Mouse (Mus musculus) ES-E14 (cell line): ENCODE data around the gene Ccdc157. TPM values are rescaled to one million over a fixed set of nuclear protein-coding genes. Genes with fewer than 3 reads are reported as not detected.
A peak's percentile ranks its signal among the peaks of the same experiment; 100 is the strongest.

Source experiments
- DNase-seq: peaks from one replicate; pipeline ENCODE4 v3.0.0-alpha.2; 2013; ENCODE audit warnings: low read depth, low spot score
- H3K27ac ChIP-seq: 2 replicates; pipeline ENCODE4 v1.5.1; 2012; ENCODE audit warnings: low read depth, mild to moderate bottlenecking, low read length, moderate library complexity, mixed read lengths; ENCODE audit not compliant: poor library complexity, insufficient read depth, severe bottlenecking
- H3K36me3 ChIP-seq: 2 replicates; pipeline ENCODE4 v1.6.1; 2012; ENCODE audit warnings: mild to moderate bottlenecking, low read length, moderate library complexity, mixed read lengths; ENCODE audit not compliant: control insufficient read depth, poor library complexity, insufficient read depth, severe bottlenecking
- H3K4me1 ChIP-seq, 2 experiments: fragments of 150-350 bp in 1 of 2; sonication (generic) in 1 of 2; 2 replicates each; pipeline ENCODE4 v1.6.1; 2012; ENCODE audit warnings: low read length in 2 of 2, mild to moderate bottlenecking in 1 of 2, mixed read lengths in 1 of 2; ENCODE audit not compliant: control insufficient read depth in 2 of 2, insufficient read depth in 2 of 2, poor library complexity in 1 of 2
- H3K4me3 ChIP-seq, 2 experiments: fragments of 150-350 bp in 1 of 2; sonication (generic) in 1 of 2; 2 replicates each; pipeline ENCODE4 v1.5.1; 2012; ENCODE audit warnings: low read length in 2 of 2, low read depth in 1 of 2, mild to moderate bottlenecking in 1 of 2, mixed read lengths in 1 of 2; ENCODE audit not compliant: insufficient read depth in 1 of 2, poor library complexity in 1 of 2, severe bottlenecking in 1 of 2
- H3K9ac ChIP-seq: 2 replicates; pipeline ENCODE4 v1.6.1; 2012; ENCODE audit warnings: low read depth, mild to moderate bottlenecking, low read length, mixed read lengths; ENCODE audit not compliant: poor library complexity, insufficient read depth, severe bottlenecking
- H3K9me3 ChIP-seq: fragments of 150-350 bp; sonication (generic); 2 replicates; pipeline ENCODE4 v1.6.1; 2012; ENCODE audit warnings: low read depth, mild to moderate bottlenecking, low read length; ENCODE audit not compliant: control insufficient read depth, insufficient read depth
- CHD2 ChIP-seq: IDR thresholded peaks from 2 replicates; pipeline ENCODE4 v1.6.1; 2014; ENCODE audit warnings: mild to moderate bottlenecking, low read depth, low read length, inconsistent platforms
- HCFC1 ChIP-seq: IDR thresholded peaks from 2 replicates; pipeline ENCODE4 v1.6.1; 2012; ENCODE audit warnings: low read length, inconsistent platforms, borderline replicate concordance; ENCODE audit not compliant: insufficient read depth
- MAFK ChIP-seq: IDR thresholded peaks from 2 replicates; pipeline ENCODE4 v1.6.1; 2014; ENCODE audit warnings: mild to moderate bottlenecking, low read depth, low read length, inconsistent platforms; ENCODE audit not compliant: insufficient read depth
- ZC3H11A ChIP-seq: IDR thresholded peaks from 2 replicates; pipeline ENCODE4 v1.6.1; 2012; ENCODE audit warnings: low read depth, mild to moderate bottlenecking, inconsistent platforms, low read length, borderline replicate concordance
- ZNF384 ChIP-seq: IDR thresholded peaks from 2 replicates; pipeline ENCODE4 v1.6.1; 2012; ENCODE audit warnings: low read depth, low read length, inconsistent platforms
- in situ Hi-C, 2 experiments: fragments of 600-800 bp; cut with MboI; formaldehyde crosslinking; loops; one replicate each; pipeline ENCODE4 v1.15.1; 2025; ENCODE audit warnings: low sequenced_read_pairs in 2 of 2, inconsistent platforms in 1 of 2; ENCODE audit not compliant: unreplicated experiment in 2 of 2
- total RNA-seq: library from RNA; depleted of rRNA; stranded (reverse); fragments of 300-350 nt; gene quantifications from 2 replicates; pipeline ENCODE4 v1.2.3, GENCODE M21; 2012

Ccdc157 gene
- total RNA-seq, 1 experiment = 4.3 TPM

DNA sequence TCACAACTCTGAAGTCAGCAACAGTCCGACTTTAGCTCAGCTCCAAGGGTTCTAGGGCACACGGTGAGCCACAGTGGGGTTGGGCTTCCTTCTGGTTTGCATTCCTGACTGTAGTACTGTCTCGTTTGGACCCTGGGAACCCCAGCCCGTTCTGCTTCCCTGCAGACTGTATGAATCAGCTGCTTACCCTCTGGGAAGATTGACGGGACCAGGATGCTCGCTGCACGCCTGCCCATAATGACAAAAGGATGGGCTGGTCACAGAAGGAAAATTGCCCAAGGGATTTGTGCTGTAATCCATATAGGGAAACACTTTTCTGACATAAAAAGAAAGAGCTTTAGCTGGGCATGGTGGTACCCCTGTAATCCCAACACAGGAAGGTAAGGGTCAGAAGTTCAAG lies 61.3 kb downstream of the Ccdc157 start:
- peaks cover under 1 to 5% of the 10 kb centered on the region in 2 experiments; a peak in 2 of 4 replicates for H3K4me1 ChIP-seq
- in situ Hi-C loops = no loop called here
- no peak overlapping the region for H3K9ac ChIP-seq
- H3K36me3 ChIP-seq = peaks cover 3% of the 10 kb centered on the region; the same call in 1 of the 2 replicates
- H3K9me3 ChIP-seq = no peaks in the 10 kb centered on the region
- TF ChIP-seq ZC3H11A (no peak), CHD2 (no peak), HCFC1 (no peak), MAFK (no peak), ZNF384 (no peak)
- no peak overlapping the region for H3K4me3 ChIP-seq
- H3K27ac ChIP-seq = no peak overlapping the region
- no peak for DNase-seq

GRCm38 (mm10) chr11:4098120-4098519 lies 62.0 kb downstream of the Ccdc157 start:
- in situ Hi-C loops = no loop called here

DNA sequence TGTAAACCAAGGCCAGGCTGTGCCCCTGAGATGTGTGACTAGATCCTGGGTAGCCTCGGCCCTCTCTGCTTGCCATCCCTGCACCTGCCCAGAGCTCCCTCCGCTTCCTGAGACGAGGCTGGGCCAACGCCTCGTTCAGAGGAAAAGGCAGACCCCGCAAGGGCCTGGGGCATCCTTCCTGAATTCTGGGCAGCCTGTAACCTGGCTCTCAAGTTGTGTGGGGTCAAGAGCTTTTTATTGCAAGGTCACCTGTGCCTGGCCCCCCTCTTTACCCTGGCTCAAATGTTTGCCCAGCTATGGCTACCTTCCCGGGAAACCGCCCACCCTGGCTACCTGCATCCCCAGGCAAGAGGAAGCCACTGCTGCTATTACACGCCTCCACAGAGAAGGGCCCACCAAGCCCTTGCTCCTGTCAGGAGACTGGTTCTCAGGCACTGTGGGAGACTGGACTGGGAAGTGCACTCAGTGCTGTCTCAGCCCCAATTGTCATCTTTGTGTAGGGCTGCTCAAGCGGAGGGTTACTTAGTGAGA lies 62.9 kb downstream of the Ccdc157 start:
- in situ Hi-C loops = no loop called here

More at GRCm38 (mm10) chr11:4098120-4098519, 62.0 kb downstream of the Ccdc157 start:
- no peak for DNase-seq
- Histone ChIP-seq H3K9ac (no peak overlapping the region), H3K4me3 (no peak overlapping the region), H3K9me3 (no peaks in the 10 kb centered on the region), H3K27ac (no peak overlapping the region), H3K36me3 (peaks cover 8% of the 10 kb centered on the region; the same call in 1 of the 2 replicates), H3K4me1 (peaks cover 4 to 5% of the 10 kb centered on the region in 2 experiments; a peak in 2 of 4 replicates)
- TF ChIP-seq MAFK (no peak), ZC3H11A (no peak), HCFC1 (no peak), CHD2 (no peak), ZNF384 (no peak)

GRCm38 (mm10) chr11:4096054-4096984 lies 63.8 kb downstream of the Ccdc157 start:
- H3K4me3 ChIP-seq = peak overlapping the region; percentile 78 to 92
- peaks cover 13% of the 10 kb centered on the region; the same call in 1 of the 2 replicates for H3K36me3 ChIP-seq
- H3K27ac ChIP-seq = peak overlapping the region; percentile 74; the same call in 1 of the 2 replicates
- H3K9me3 ChIP-seq = no peaks in the 10 kb centered on the region
- peaks cover 4 to 5% of the 10 kb centered on the region in 2 experiments; a peak in 2 of 4 replicates for H3K4me1 ChIP-seq
- peak overlapping the region; percentile 83 for H3K9ac ChIP-seq
- TF ChIP-seq MAFK = no peak
- peak; percentile 92 for TF ChIP-seq HCFC1
- peak; percentile 99 for TF ChIP-seq CHD2
- TF ChIP-seq ZNF384 = no peak
- no peak for TF ChIP-seq ZC3H11A
- in situ Hi-C loops = no loop called here
- peak; percentile 99 for DNase-seq

More for the DNA sequence above, 62.9 kb downstream of the Ccdc157 start:
- peak overlapping the region; percentile 22; the same call in 1 of the 2 replicates for H3K27ac ChIP-seq
- peak overlapping the region; percentile 55 to 68 for H3K4me3 ChIP-seq
- no peak for DNase-seq
- no peaks in the 10 kb centered on the region for H3K9me3 ChIP-seq
- TF ChIP-seq ZNF384 (no peak), CHD2 (no peak), HCFC1 (no peak), MAFK (no peak), ZC3H11A (no peak)
- peaks cover 9% of the 10 kb centered on the region; the same call in 1 of the 2 replicates for H3K36me3 ChIP-seq
- peaks cover 4 to 5% of the 10 kb centered on the region in 2 experiments; a peak in 2 of 4 replicates for H3K4me1 ChIP-seq
- H3K9ac ChIP-seq = peak overlapping the region; percentile 81
